Mouse (Mus musculus) brown adipose tissue, adult 24 weeks (tissue): ENCODE results near the gene Coq2. TPM values are rescaled to one million over a fixed set of nuclear protein-coding genes. Genes with fewer than 3 reads are reported as not detected.

Source experiments
- H3K27ac ChIP-seq: fragments of 200-500 bp; replicated peaks from 2 replicates; pipeline ENCODE4 v1.5.1; 2012; ENCODE audit warnings: low read depth, mild to moderate bottlenecking, low read length
- H3K4me1 ChIP-seq: fragments of 200-500 bp; 2 replicates; pipeline ENCODE4 v1.6.1; 2012; ENCODE audit warnings: low read length, mixed read lengths; ENCODE audit not compliant: control insufficient read depth, insufficient read depth, insufficient read length
- H3K4me3 ChIP-seq: fragments of 200-500 bp; 2 replicates; pipeline ENCODE4 v1.5.1; 2012; ENCODE audit warnings: low read depth, mild to moderate bottlenecking, low read length, moderate library complexity; ENCODE audit not compliant: insufficient read depth
- polyA plus RNA-seq: library from polyadenylated mRNA; stranded (reverse); fragments of >200 nt; gene quantifications from 2 replicates; pipeline ENCODE4 v1.2.4, GENCODE M21; 2012; ENCODE audit not compliant: missing spikeins, insufficient read depth, insufficient read length

The Coq2 gene
- polyA plus RNA-seq, 1 experiment, result 66.5 TPM

GRCm38 (mm10) chr5:100673745-100674486 lies 1.0 kb downstream of the Coq2 start:
- Histone ChIP-seq H3K27ac (no peak overlapping the region), H3K4me3 (peak overlapping the region; percentile 94)

GRCm38 (mm10) chr5:100672403-100672802 lies 2.5 kb downstream of the Coq2 start:
- H3K27ac ChIP-seq, result no peak overlapping the region
- H3K4me1 ChIP-seq, result peaks cover 4% of the 10 kb centered on the region; the same call in 1 of the 2 replicates
- H3K4me3 ChIP-seq, result no peak overlapping the region

More at GRCm38 (mm10) chr5:100673745-100674486, 1.0 kb downstream of the Coq2 start:
- peaks cover 4% of the 10 kb centered on the region; the same call in 1 of the 2 replicates for H3K4me1 ChIP-seq

- H3K27ac ChIP-seq, result no peak overlapping the region
Observed at GRCm38 (mm10) chr5:100671897-100672296, 3.0 kb downstream of the Coq2 start.

GRCm38 (mm10) chr5:100671398-100671797 lies 3.5 kb downstream of the Coq2 start:
- Histone ChIP-seq H3K4me3 (no peak overlapping the region), H3K27ac (no peak overlapping the region), H3K4me1 (peaks cover 4% of the 10 kb centered on the region; the same call in 1 of the 2 replicates)

More at GRCm38 (mm10) chr5:100671897-100672296, 3.0 kb downstream of the Coq2 start:
- no peak overlapping the region for H3K4me3 ChIP-seq
- peaks cover 4% of the 10 kb centered on the region; the same call in 1 of the 2 replicates for H3K4me1 ChIP-seq

- Histone ChIP-seq H3K27ac (no peak overlapping the region), H3K4me3 (no peak overlapping the region), H3K4me1 (no peaks in the 10 kb centered on the region)
Observed at GRCm38 (mm10) chr5:100666965-100667364, 8.0 kb downstream of the Coq2 start.

- Histone ChIP-seq H3K27ac (no peak overlapping the region), H3K4me3 (no peak overlapping the region), H3K4me1 (no peaks in the 10 kb centered on the region)
Observed at GRCm38 (mm10) chr5:100663854-100664253, 11.1 kb downstream of the Coq2 start.

- Histone ChIP-seq H3K4me3 (no peak overlapping the region), H3K4me1 (no peaks in the 10 kb centered on the region), H3K27ac (no peak overlapping the region)
Observed at GRCm38 (mm10) chr5:100663011-100663410, 11.9 kb downstream of the Coq2 start.

GRCm38 (mm10) chr5:100658460-100658859 lies 16.5 kb downstream of the Coq2 start:
- Histone ChIP-seq H3K27ac (no peak overlapping the region), H3K4me1 (no peaks in the 10 kb centered on the region), H3K4me3 (no peak overlapping the region)

- H3K4me3 ChIP-seq, result no peak overlapping the region
- no peak overlapping the region for H3K27ac ChIP-seq
- H3K4me1 ChIP-seq, result no peaks in the 10 kb centered on the region
Observed at GRCm38 (mm10) chr5:100656352-100656751, 18.6 kb downstream of the Coq2 start.

- no peak overlapping the region for H3K27ac ChIP-seq
- H3K4me1 ChIP-seq, result no peaks in the 10 kb centered on the region
- H3K4me3 ChIP-seq, result no peak overlapping the region
Observed at GRCm38 (mm10) chr5:100652327-100652726, 22.6 kb downstream of the Coq2 start.

- Histone ChIP-seq H3K27ac (no peak overlapping the region), H3K4me3 (no peak overlapping the region), H3K4me1 (no peaks in the 10 kb centered on the region)
Observed at GRCm38 (mm10) chr5:100651486-100651885, 23.5 kb downstream of the Coq2 start.

- Histone ChIP-seq H3K27ac (no peak overlapping the region), H3K4me3 (no peak overlapping the region), H3K4me1 (no peaks in the 10 kb centered on the region)
Observed at GRCm38 (mm10) chr5:100650969-100651368, 24.0 kb downstream of the Coq2 start.

- Histone ChIP-seq H3K4me3 (no peak overlapping the region), H3K27ac (no peak overlapping the region), H3K4me1 (0 out of 2 replicates have a peak, but pooled peaks cover 3% of the 10 kb centered on the region)
Observed at GRCm38 (mm10) chr5:100648546-100648945, 26.4 kb downstream of the Coq2 start.

GRCm38 (mm10) chr5:100648046-100648445 lies 26.9 kb downstream of the Coq2 start:
- H3K27ac ChIP-seq, result no peak overlapping the region
- 0 out of 2 replicates have a peak, but pooled peaks cover 3% of the 10 kb centered on the region for H3K4me1 ChIP-seq
- H3K4me3 ChIP-seq, result no peak overlapping the region

GRCm38 (mm10) chr5:100646558-100646957 lies 28.4 kb downstream of the Coq2 start:
- Histone ChIP-seq H3K4me3 (no peak overlapping the region), H3K4me1 (0 out of 2 replicates have a peak, but pooled peaks cover 3% of the 10 kb centered on the region), H3K27ac (no peak overlapping the region)

- no peak overlapping the region for H3K4me3 ChIP-seq
- no peak overlapping the region for H3K27ac ChIP-seq
Observed at GRCm38 (mm10) chr5:100643991-100644535, 30.9 kb downstream of the Coq2 start.

More at GRCm38 (mm10) chr5:100643991-100644535, 30.9 kb downstream of the Coq2 start:
- H3K4me1 ChIP-seq, result 0 out of 2 replicates have a peak, but pooled peaks cover 3% of the 10 kb centered on the region
